Mouse (Mus musculus) heart, embryonic 15.5 days (tissue): ENCODE results near the gene Mxra7. TPM values are rescaled to one million over a fixed set of nuclear protein-coding genes. Genes with fewer than 3 reads are reported as not detected.

Experiments
- ATAC-seq: fragments of 200-750 bp; cut with Nextera tagmentation; replicated peaks from 2 replicates; pipeline ENCODE4 v1.8.0; 2017; ENCODE audit warnings: low read depth, moderate TSS enrichment; ENCODE audit not compliant: insufficient number of reproducible peaks, insufficient read depth, low FRiP score
- H3K27ac ChIP-seq: fragments of 300-500 bp; sonication (generic); 2 replicates; pipeline ENCODE4 v1.5.1; 2015; ENCODE audit warnings: mild to moderate bottlenecking, inconsistent platforms
- H3K27me3 ChIP-seq: fragments of 300-500 bp; sonication (generic); 2 replicates; pipeline ENCODE4 v1.6.1; 2015; ENCODE audit warnings: inconsistent platforms
- H3K36me3 ChIP-seq: fragments of 300-500 bp; sonication (generic); 2 replicates; pipeline ENCODE4 v1.6.1; 2015; ENCODE audit warnings: mild to moderate bottlenecking, inconsistent platforms
- H3K4me1 ChIP-seq: fragments of 300-500 bp; sonication (generic); replicated peaks from 2 replicates; pipeline ENCODE4 v1.6.1; 2015; ENCODE audit warnings: inconsistent platforms
- H3K4me2 ChIP-seq: fragments of 300-500 bp; sonication (generic); 2 replicates; pipeline ENCODE4 v1.6.1; 2015; ENCODE audit warnings: inconsistent platforms, mild to moderate bottlenecking, moderate library complexity
- H3K4me3 ChIP-seq: fragments of 300-500 bp; sonication (generic); 2 replicates; pipeline ENCODE4 v1.5.1; 2015; ENCODE audit warnings: mild to moderate bottlenecking, inconsistent platforms
- H3K9ac ChIP-seq: fragments of 300-500 bp; sonication (generic); 2 replicates; pipeline ENCODE4 v1.6.1; 2015; ENCODE audit warnings: mild to moderate bottlenecking, inconsistent platforms
- H3K9me3 ChIP-seq: fragments of 300-500 bp; sonication (generic); replicated peaks from 2 replicates; pipeline ENCODE4 v1.6.1; 2016; ENCODE audit warnings: inconsistent platforms
- WGBS: fragments of 180-500 bp; shearing (Covaris S2); methylation state at CpG from one replicate; pipeline ENCODE4 v1.1.7; 2015; ENCODE audit warnings: mixed read lengths; 5-methylcytosine and 5-hydroxymethylcytosine counted together
- polyA plus RNA-seq: library from polyadenylated mRNA; unstranded; fragments of >200 nt; fragmentation: Nextera tagmentation; extraction: Ambion mirVana; gene quantifications from 2 replicates; pipeline ENCODE4 v1.2.1, GENCODE M21; 2015

Gene Mxra7
- polyA plus RNA-seq, 1 experiment from 2014 or later = 18.8 TPM

DNA sequence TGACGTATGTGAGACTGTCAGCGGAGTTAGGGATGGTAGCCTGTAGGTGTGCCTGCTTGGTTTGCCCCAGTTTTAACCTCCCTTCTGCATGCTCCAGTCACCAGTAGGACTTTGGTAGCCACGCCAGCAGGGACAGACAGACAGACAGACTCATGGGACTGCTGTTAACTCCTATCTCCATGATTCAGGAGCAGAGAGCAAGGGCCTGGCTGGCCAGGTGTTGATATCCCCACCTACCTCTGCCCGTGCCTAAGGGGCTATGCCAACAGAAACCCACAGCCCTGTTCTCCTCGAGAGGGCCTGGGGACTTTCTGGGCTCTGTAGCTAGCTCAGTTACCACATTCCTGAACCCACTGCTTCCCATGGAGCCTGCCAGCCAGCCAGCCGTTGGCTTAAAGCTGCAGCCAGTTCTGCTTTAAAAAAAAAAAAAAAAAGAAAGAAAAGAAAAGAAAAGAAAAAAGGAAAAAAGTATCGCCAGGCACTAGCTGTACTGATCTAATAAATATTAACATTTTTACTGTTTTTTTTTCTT is 12.9 kb downstream of the Mxra7 start:
- no peak overlapping the region for H3K4me3 ChIP-seq
- no peaks in the 10 kb centered on the region for H3K36me3 ChIP-seq
- peak overlapping the region; percentile 21; the same call in 1 of the 2 replicates for H3K4me2 ChIP-seq
- ATAC-seq = no peak
- H3K4me1 ChIP-seq = peaks cover 69% of the 10 kb centered on the region
- 31% methylated on average over 7 of the region's 7 CpGs for WGBS
- peak overlapping the region; percentile 41 for H3K9ac ChIP-seq
- H3K9me3 ChIP-seq = no peaks in the 10 kb centered on the region
- peak overlapping the region; percentile 86 for H3K27ac ChIP-seq
- H3K27me3 ChIP-seq = no peaks in the 10 kb centered on the region

DNA sequence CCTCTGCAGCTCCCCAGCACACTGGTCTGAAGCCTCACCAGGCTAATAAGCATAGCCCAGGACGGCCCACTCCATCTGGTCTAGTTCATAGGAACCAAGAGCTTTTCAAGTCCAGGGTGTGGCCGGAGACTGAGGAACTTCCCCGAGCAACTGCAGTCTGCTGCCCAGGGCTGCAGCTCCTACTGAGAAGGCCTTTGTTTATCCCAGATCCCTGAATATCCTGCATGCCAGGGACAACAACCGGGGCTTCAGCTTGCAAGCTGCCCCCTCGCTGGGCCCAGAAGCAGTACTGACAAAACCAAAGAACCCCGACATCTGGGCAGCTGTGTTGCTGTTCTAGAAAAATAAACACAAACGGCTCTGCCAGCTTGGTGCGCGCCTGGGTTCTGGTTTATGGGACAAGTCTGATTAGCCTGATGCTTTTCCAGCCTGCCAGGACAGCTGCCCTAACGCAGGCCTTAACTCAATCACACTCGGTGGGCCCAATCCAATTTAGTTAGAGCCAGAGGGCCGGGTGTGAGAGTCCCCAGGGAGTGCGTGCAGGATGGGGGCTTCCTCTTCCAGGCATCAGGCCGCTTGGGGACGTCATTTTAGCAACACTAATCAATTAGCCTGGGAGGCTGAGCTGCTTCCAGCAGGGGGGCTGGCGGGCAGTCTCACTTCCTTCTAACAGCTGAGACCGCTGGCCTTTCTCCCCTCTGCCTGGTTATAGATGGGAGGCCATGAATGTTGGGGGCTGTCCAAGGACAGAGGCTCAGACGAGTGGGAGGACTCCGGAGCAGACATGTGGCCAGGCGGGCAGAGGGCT is 13.6 kb downstream of the Mxra7 start:
- Histone ChIP-seq H3K27me3 (no peaks in the 10 kb centered on the region), H3K4me2 (peak overlapping the region; percentile 21), H3K4me3 (no peak overlapping the region), H3K4me1 (peaks cover 64% of the 10 kb centered on the region), H3K36me3 (no peaks in the 10 kb centered on the region), H3K27ac (peak overlapping the region; percentile 86), H3K9me3 (no peaks in the 10 kb centered on the region), H3K9ac (no peak overlapping the region)
- 30% methylated on average over 20 of the region's 20 CpGs for WGBS
- ATAC-seq = peak; percentile 32; the same call in 1 of the 2 replicates

DNA sequence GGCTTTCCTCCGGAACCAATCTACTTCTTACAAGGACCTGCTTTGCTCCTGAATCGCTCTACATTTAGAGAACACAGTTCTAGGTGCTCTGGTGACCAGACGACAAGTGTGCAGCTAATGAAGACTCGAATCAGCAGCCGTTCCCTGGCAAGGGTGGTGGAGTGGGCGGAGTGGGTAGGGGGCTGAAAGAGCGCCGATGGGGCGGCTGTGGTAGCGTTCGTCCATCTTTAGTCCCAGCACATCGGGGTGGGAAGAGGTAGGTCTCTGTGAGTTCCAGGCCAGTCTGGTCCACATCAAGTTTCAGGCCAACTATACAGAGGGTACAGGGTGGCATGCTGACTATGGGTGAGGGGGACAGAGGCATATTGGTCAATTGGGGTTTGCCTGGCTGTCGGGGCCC is 14.2 kb downstream of the Mxra7 start:
- Histone ChIP-seq H3K27ac (peak overlapping the region; percentile 86), H3K27me3 (no peaks in the 10 kb centered on the region), H3K4me1 (peaks cover 57% of the 10 kb centered on the region), H3K9me3 (no peaks in the 10 kb centered on the region), H3K9ac (no peak overlapping the region), H3K4me2 (no peak overlapping the region), H3K36me3 (no peaks in the 10 kb centered on the region), H3K4me3 (no peak overlapping the region)
- 78% methylated on average over 13 of the region's 13 CpGs for WGBS
- no peak for ATAC-seq

DNA sequence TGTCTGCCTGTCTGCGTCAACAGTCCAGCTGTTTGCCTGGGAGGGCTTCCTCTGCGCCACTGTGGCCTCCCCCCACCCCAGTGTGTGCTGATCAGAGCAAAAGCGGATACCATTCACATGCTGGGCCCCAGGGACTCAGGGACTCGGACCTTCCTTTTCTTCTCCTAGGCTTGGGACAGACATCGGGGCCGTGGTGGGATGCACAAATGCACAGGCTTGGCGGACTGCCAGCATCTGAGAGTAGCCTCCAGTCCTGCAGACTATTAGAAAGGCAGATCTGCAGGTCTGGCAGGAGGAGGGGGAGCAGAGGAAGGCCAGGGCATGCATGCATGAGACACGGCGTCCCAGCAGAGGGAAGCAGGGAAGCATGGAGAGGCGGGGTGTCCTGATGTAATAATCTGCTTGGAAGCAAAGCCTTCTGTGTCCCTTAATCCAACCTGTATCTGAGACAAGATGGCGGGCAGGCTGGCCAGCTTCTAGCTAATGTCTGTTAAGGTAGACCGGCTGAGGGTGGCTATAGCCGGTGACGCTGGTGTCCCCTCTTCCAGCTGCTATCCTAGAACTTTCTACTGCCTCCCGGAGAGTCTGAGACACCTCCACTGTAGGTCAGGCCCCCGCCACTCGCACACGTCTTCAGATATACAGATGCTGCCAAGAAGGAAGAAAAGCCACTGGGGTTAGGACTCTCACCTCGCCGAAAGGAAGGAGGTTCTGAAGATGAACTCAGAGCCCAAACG is 14.9 kb downstream of the Mxra7 start:
- ATAC-seq = 0 out of 2 replicates have a peak, but pooled peaks have one; percentile 4
- Histone ChIP-seq H3K4me3 (no peak overlapping the region), H3K4me1 (peaks cover 57% of the 10 kb centered on the region), H3K27me3 (no peaks in the 10 kb centered on the region), H3K36me3 (no peaks in the 10 kb centered on the region), H3K27ac (peak overlapping the region; percentile 86), H3K9ac (no peak overlapping the region), H3K9me3 (no peaks in the 10 kb centered on the region), H3K4me2 (no peak overlapping the region)
- 48% methylated on average over 21 of the region's 21 CpGs for WGBS

DNA sequence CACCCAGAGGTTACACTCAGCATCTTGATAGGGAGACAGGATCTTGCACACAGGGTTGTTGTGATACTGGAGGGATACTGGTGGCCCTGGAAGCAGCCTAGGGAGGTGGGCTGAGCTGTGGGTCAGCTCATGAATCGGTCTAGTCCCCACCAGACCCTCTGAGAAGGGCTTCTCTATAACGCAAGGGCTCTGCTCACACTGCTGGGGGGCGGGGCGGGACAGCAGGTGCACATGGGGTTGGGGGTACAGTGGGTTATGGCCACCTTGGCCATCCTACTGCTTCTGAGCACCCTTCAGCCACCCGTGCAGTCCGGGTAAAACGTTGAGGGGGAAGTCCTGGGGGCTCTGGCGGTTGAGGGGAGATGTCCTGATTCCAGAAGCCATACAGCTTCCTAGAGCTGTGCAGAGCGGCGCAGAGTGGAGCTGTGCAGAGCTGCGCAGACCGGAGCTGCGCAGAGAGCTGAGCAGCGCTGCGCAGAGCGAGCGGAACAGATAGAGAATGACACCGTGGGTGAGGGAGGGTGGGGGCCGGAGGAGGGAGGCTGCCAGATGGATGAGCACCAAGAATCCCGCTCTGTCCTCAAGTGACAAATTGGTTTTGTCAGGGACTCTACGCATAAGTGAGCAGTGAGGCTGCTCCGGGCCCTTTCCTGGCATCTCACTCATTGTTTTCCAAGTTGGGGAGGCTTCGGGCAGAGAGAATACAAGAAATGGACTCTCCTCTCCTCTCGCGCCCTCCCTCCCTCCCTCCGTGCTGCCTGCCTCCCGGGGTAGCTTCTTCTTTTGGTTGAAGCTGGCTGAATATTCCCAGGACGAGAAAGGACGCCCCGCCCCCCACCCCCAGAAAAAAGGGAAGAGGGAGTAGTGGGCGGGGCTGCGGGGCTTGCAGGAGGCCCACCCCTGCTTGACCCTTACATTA is 16.6 kb downstream of the Mxra7 start:
- Histone ChIP-seq H3K27me3 (no peaks in the 10 kb centered on the region), H3K27ac (peak overlapping the region; percentile 75), H3K4me2 (peak overlapping the region; percentile 83), H3K9me3 (no peaks in the 10 kb centered on the region), H3K9ac (peak overlapping the region; percentile 56), H3K4me3 (peak overlapping the region; percentile 48), H3K36me3 (no peaks in the 10 kb centered on the region), H3K4me1 (peaks cover 60% of the 10 kb centered on the region)
- WGBS = 9% methylated on average over 31 of the region's 32 CpGs
- ATAC-seq = peak; percentile 73

DNA sequence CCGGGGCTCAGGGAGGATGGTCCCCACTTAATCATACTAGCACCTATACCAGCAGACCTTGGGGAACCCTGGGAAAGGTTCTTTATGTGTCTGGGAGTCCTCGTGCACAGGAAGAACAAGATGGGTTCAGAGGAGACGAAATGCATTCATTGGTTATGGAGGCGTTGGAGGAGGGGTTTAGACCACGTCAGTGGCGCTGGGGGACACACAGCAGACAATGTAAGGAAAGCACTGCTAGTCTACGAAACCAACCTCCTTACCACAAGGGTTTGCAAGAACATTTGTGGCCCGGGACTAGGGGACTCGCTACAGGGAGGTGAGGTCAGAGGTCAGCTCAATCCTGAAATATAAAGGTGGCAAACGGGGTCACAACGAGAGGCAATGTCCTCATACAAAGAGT is 17.3 kb downstream of the Mxra7 start:
- H3K9ac ChIP-seq = 0 out of 2 replicates have a peak overlapping the region, but pooled peaks have one; percentile 28
- no peak overlapping the region for H3K4me3 ChIP-seq
- no peaks in the 10 kb centered on the region for H3K36me3 ChIP-seq
- H3K27me3 ChIP-seq = no peaks in the 10 kb centered on the region
- no peak overlapping the region for H3K27ac ChIP-seq
- peaks cover 59% of the 10 kb centered on the region for H3K4me1 ChIP-seq
- no peak for ATAC-seq
- H3K4me2 ChIP-seq = no peak overlapping the region; the same call in 1 of the 2 replicates
- WGBS = 82% methylated on average over 11 of the region's 11 CpGs
- H3K9me3 ChIP-seq = no peaks in the 10 kb centered on the region

DNA sequence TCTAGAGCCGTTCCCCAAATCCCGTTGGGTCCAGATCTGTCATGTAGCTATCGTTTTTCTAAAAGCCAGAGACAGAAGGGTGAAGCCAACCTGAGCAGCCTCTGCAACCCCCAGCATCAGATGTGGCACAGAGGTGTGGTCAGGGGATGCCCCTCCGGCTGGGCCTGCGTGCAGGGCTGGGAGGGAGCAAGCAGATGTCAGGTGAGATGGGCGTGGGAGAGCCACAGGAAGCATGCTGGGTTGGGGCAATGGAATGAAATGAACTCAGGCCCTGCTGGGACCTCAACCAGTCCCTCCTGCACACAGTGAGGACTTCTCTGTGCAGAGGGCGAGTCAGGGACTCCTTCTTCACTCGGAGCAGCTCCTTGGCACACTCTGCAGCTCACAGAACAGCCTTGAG is 18.3 kb downstream of the Mxra7 start:
- Histone ChIP-seq H3K27ac (no peak overlapping the region), H3K36me3 (no peaks in the 10 kb centered on the region), H3K4me2 (no peak overlapping the region), H3K9me3 (no peaks in the 10 kb centered on the region), H3K4me1 (peaks cover 50% of the 10 kb centered on the region), H3K9ac (no peak overlapping the region), H3K4me3 (no peak overlapping the region), H3K27me3 (no peaks in the 10 kb centered on the region)
- 71% methylated on average over 8 of the region's 8 CpGs for WGBS
- ATAC-seq = no peak

DNA sequence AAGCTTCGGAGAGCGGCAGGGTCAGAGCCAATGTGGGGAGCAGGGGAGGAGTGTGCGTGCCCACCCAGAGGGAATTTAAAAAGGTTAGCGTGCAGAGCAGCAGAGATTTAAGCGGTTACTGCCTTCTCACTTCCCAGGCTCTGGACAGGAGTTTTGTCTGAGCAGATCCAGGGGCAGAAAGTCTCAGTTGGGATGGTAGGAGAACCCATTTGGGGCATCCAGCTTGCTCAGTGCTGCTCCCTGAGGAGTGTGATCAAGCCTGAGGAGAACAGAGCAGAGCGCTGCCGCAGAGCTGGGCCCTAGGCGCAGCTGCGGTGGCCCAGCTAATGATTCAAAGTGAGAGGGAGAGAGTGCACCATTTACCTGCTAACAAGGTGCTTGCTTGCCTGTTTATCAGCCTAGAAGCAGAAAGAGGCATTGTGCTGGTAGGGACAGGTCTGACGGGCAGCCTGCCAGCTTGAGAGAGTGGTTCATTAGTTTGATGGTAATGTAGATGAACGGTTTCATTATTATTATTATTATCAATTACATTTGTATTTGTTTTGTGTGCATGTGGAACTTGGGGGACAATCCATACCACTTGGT is 18.9 kb downstream of the Mxra7 start:
- Histone ChIP-seq H3K4me3 (no peak overlapping the region), H3K27me3 (no peaks in the 10 kb centered on the region), H3K4me2 (no peak overlapping the region), H3K27ac (no peak overlapping the region), H3K4me1 (peaks cover 44% of the 10 kb centered on the region), H3K9ac (no peak overlapping the region), H3K9me3 (no peaks in the 10 kb centered on the region), H3K36me3 (no peaks in the 10 kb centered on the region)
- WGBS = 79% methylated on average over 11 of the region's 11 CpGs
- no peak for ATAC-seq

DNA sequence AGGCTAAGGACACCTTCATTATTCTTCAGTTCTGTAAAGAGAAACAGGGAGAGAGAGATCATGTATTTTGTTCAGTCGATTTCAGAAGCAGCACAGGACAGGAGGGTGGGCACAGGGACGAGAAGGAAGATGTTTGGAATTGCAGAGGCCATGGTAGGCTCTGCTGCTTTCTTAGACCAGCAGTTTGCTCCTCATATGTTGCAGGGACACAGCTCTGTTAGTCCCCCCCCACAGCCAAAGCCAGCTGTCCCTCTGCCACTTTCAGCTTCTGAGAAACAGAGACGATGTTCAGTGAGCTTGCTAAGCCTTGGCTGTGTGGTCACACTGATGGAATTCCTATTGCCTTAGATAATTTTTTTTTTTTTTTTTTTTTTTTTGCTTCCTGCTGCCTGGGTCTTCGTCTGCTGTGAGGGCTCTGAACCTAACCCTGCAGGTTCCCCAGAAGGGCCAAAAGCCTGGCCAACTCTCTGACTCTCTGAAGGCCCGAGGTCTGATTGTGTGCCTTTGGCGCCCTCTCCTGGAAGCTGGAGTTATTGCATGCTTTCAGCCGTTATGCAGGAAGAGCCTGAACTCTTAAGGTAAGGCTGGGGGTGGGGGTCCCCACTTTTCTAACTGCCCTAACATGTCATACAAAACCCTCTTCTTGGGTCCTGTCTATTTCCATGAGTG is 19.8 kb downstream of the Mxra7 start:
- Histone ChIP-seq H3K4me3 (no peak overlapping the region), H3K27me3 (no peaks in the 10 kb centered on the region), H3K4me2 (no peak overlapping the region), H3K9ac (no peak overlapping the region), H3K27ac (peak overlapping the region; percentile 67), H3K4me1 (peaks cover 35% of the 10 kb centered on the region), H3K36me3 (no peaks in the 10 kb centered on the region), H3K9me3 (no peaks in the 10 kb centered on the region)
- 20% methylated on average over 7 of the region's 7 CpGs for WGBS
- ATAC-seq = 0 out of 2 replicates have a peak, but pooled peaks have one; percentile 27

DNA sequence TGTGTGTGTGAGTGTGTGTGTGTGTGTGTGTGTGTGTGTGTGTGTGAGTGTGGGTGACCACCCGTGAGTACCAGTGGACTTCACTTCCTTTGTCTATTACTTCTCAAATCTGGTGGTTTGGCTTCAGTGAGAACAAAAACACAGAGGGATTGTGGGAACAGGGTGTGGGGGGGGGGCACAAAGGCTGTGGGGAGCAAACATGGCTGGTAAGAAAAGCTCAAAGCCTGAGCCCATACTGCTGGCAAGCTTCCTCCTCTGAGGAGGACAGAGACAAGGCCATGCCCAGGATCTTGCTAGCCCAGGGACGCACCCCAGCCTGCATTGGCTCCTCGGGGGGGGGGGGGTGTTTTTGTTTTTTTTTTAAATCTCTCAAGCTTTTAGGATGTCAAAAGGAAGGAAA is 20.3 kb downstream of the Mxra7 start:
- no peak overlapping the region for H3K9ac ChIP-seq
- no peak for ATAC-seq
- no peak overlapping the region for H3K4me3 ChIP-seq
- no peaks in the 10 kb centered on the region for H3K9me3 ChIP-seq
- no peaks in the 10 kb centered on the region for H3K27me3 ChIP-seq
- peak overlapping the region; percentile 67 for H3K27ac ChIP-seq
- peaks cover 30% of the 10 kb centered on the region for H3K4me1 ChIP-seq
- no peak overlapping the region for H3K4me2 ChIP-seq
- no peaks in the 10 kb centered on the region for H3K36me3 ChIP-seq
- WGBS = 74% methylated on average over 3 of the region's 3 CpGs
